Mouse (Mus musculus) liver, postnatal 0 days (tissue): ENCODE measurements at regions not wholly inside any gene's neighbourhood (a gene's known extent, or its start where the extent isn't known, plus 50 kb on each side); places are given as distances from the start of the nearest gene placed in this dataset.

ENCODE experiments used
- CTCF ChIP-seq: sonication (generic); IDR thresholded peaks from 2 replicates; pipeline ENCODE4 v1.5.1; 2016; ENCODE audit warnings: antibody characterized with exemption, low read depth
- EP300 ChIP-seq: IDR thresholded peaks from 2 replicates; pipeline ENCODE4 v1.6.1; 2016; ENCODE audit warnings: antibody characterized with exemption, low read depth, mild to moderate bottlenecking

GRCm38 (mm10) chr3:39908676-39909362, 622.3 kb upstream of the Intu start:
- no peak for TF ChIP-seq CTCF
- no peak for TF ChIP-seq EP300
